Mouse (Mus musculus) liver, embryonic 15.5 days (tissue): Measurements from ENCODE around the gene Maged1. TPM values are rescaled to one million over a fixed set of nuclear protein-coding genes. Genes with fewer than 3 reads are reported as not detected.

Experiments used
- ATAC-seq: fragments of 200-750 bp; cut with Nextera tagmentation; 2 replicates; pipeline ENCODE4 v1.8.0; 2017; ENCODE audit warnings: moderate number of reproducible peaks, mild to moderate bottlenecking, moderate library complexity; ENCODE audit not compliant: insufficient read depth
- H3K27ac ChIP-seq: fragments of 300-500 bp; sonication (generic); replicated peaks from 2 replicates; pipeline ENCODE4 v1.5.1; 2015; ENCODE audit warnings: mild to moderate bottlenecking, inconsistent platforms
- H3K27me3 ChIP-seq: fragments of 300-500 bp; sonication (generic); 2 replicates; pipeline ENCODE4 v1.6.1; 2015; ENCODE audit warnings: mild to moderate bottlenecking, inconsistent platforms
- H3K36me3 ChIP-seq: fragments of 300-500 bp; sonication (generic); replicated peaks from 2 replicates; pipeline ENCODE4 v1.6.1; 2015; ENCODE audit warnings: moderate library complexity, mild to moderate bottlenecking, inconsistent platforms
- H3K4me1 ChIP-seq: fragments of 300-500 bp; sonication (generic); replicated peaks from 2 replicates; pipeline ENCODE4 v1.6.1; 2015; ENCODE audit warnings: inconsistent platforms
- H3K4me2 ChIP-seq: fragments of 300-500 bp; sonication (generic); 2 replicates; pipeline ENCODE4 v1.6.1; 2015; ENCODE audit warnings: moderate library complexity, mild to moderate bottlenecking, inconsistent platforms
- H3K4me3 ChIP-seq: fragments of 300-500 bp; sonication (generic); replicated peaks from 2 replicates; pipeline ENCODE4 v1.5.1; 2015; ENCODE audit warnings: mild to moderate bottlenecking, inconsistent platforms
- H3K9ac ChIP-seq: fragments of 300-500 bp; sonication (generic); 2 replicates; pipeline ENCODE4 v1.6.1; 2015; ENCODE audit warnings: moderate library complexity, mild to moderate bottlenecking, inconsistent platforms
- H3K9me3 ChIP-seq: fragments of 300-500 bp; sonication (generic); replicated peaks from 2 replicates; pipeline ENCODE4 v1.6.1; 2016; ENCODE audit warnings: inconsistent platforms
- WGBS: fragments of 180-500 bp; shearing (Covaris S2); methylation state at CpG from one replicate; pipeline ENCODE4 v1.1.7; 2015; ENCODE audit warnings: mixed read lengths; ENCODE audit not compliant: insufficient replicate concordance; 5-methylcytosine and 5-hydroxymethylcytosine counted together
- polyA plus RNA-seq: library from polyadenylated mRNA; unstranded; fragments of >200 nt; fragmentation: Nextera tagmentation; extraction: Ambion mirVana; gene quantifications from 2 replicates; pipeline ENCODE4 v1.2.1, GENCODE M21; 2015

Maged1 gene
- polyA plus RNA-seq = 76.8 and 80.7 TPM in 2 replicates

DNA sequence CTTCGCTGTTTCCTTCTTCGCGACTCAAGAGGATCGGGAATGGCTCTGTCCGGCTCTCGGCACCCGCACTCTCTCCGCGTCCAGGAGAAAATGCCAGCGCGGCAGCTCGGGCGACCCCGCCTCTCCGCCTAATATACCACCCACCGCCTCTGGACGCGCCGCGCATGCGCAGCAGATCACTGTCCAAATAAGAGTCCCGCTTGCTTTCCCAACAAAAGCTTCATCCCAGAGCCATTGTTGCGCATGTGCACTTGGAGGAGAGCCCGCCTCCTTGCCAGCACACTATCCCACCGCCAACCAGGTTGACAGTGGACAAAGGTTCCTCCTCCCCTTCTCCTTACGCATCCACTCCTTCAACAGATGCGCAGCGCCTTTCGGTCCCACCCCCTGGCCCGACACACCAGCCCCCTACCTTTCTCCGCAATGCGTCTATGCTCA is at the start of gene Maged1:
Gene Maged1 (minus strand): TSS at position 226 of the 438 bp plus-strand sequence.
- Histone ChIP-seq H3K4me1 (0 out of 2 replicates have a peak, but pooled peaks cover 4% of the 10 kb centered on the region), H3K4me2 (peak within 1 kb of the TSS; percentile 75), H3K36me3 (no peaks in the 10 kb centered on the region), H3K9me3 (no peaks in the 10 kb centered on the region), H3K27me3 (peaks cover 37% of the 10 kb centered on the region), H3K9ac (peak within 1 kb of the TSS; percentile 48; the same call in 1 of the 2 replicates), H3K4me3 (peak within 1 kb of the TSS; percentile 61), H3K27ac (no peak within 1 kb of the TSS)
- peak; percentile 86 for ATAC-seq
- 18% methylated on average over 32 of the region's 32 CpGs for WGBS

DNA sequence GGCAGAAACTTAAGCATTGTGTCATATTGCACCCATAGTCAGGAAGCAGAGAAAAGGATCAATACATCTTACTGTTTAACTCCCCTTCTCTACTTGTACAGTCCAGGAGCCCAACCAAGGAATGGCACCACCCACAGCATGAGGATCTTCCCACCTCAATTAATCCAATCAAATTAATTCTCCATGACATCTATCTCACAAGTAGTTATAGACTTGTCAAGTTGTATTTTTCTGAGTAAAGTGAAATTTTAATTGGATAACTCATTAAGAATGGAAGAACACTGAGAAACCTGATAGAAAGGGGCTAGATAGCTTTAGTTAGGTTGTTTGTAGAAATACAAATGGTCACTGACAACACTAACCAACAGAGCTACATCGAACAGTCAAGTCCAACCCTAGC is 38.3 kb upstream of the Maged1 start:
- no peak for ATAC-seq

DNA sequence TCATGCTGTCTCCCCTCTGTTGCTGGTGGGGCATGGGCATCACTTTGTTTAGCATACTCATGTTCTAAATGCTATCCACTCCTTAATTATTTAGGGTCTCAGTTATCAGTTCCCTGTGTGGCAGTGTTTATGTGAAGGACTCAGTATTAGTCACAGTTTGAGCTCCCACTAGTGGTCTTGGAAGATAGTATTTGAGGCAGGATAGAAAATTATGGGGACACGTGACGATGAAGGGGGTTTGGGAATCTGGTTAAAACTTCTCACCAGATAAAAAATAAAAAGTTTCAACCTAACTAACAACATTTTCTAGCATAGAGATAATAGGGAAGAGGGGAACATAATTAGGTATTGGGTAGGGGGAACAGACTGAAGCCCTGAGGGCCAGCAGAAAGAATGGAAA is 22.8 kb upstream of the Maged1 start:
- H3K4me2 ChIP-seq = no peak overlapping the region
- no peaks in the 10 kb centered on the region for H3K4me1 ChIP-seq
- no peak overlapping the region for H3K27ac ChIP-seq
- no peak overlapping the region for H3K4me3 ChIP-seq
- H3K36me3 ChIP-seq = no peaks in the 10 kb centered on the region
- H3K27me3 ChIP-seq = peaks cover 4% of the 10 kb centered on the region; the same call in 1 of the 2 replicates
- 58% methylated on average over 2 of the region's 2 CpGs for WGBS
- no peak overlapping the region for H3K9ac ChIP-seq
- H3K9me3 ChIP-seq = no peaks in the 10 kb centered on the region
- ATAC-seq = no peak

More for the DNA sequence above, 38.3 kb upstream of the Maged1 start:
- Histone ChIP-seq H3K9me3 (no peaks in the 10 kb centered on the region), H3K4me3 (no peak overlapping the region), H3K4me2 (no peak overlapping the region), H3K27me3 (no peaks in the 10 kb centered on the region), H3K27ac (no peak overlapping the region), H3K36me3 (no peaks in the 10 kb centered on the region), H3K9ac (no peak overlapping the region), H3K4me1 (no peaks in the 10 kb centered on the region)
- 60% methylated on average over 1 of the region's 1 CpGs for WGBS

DNA sequence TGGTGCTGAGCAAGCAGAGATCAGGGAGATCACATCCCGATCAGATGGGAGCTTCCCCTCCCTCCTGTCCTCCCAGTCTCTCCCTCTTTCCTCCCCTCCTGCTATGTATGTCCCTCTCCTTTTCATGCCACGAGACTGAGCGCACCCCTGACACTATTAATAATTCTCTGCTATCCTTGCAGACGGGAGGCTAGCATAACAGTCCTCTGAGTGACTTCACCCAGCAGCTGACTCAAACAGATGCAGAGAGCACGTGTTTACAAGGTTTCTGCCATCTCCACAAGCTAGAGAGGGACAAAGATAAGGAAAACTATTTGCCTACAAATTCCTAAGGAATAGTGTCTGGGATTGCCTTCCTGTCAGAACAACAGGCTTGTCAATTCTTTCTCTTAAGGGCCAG is 20.4 kb upstream of the Maged1 start:
- Histone ChIP-seq H3K27ac (no peak overlapping the region), H3K4me1 (no peaks in the 10 kb centered on the region), H3K27me3 (peaks cover 4% of the 10 kb centered on the region; the same call in 1 of the 2 replicates), H3K4me2 (no peak overlapping the region), H3K9me3 (no peaks in the 10 kb centered on the region), H3K9ac (no peak overlapping the region), H3K4me3 (no peak overlapping the region), H3K36me3 (no peaks in the 10 kb centered on the region)
- ATAC-seq = no peak
- 28% methylated on average over 5 of the region's 5 CpGs for WGBS

DNA sequence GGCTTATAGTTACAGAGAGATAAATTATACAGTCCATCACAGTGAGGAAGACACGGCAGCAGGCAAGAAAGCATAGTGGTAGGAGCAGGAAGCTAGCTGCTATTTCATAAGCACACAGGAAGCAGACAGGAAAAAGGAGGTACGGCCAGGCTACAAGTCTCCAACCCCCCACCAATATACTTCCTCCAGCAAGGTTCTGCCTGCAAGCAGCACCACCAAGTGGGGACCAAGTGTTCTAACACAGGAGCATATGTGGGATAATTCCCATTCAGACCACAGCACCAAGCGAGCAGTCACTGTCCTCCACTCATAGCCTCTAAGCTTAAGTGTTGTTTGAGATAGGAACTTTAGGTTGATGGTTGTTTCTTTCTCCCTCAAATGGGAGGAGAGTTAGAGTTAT is 6.3 kb upstream of the Maged1 start:
- H3K9me3 ChIP-seq = no peaks in the 10 kb centered on the region
- H3K36me3 ChIP-seq = no peaks in the 10 kb centered on the region
- ATAC-seq = no peak
- H3K4me2 ChIP-seq = no peak overlapping the region
- no peak overlapping the region for H3K4me3 ChIP-seq
- 33% methylated on average over 3 of the region's 3 CpGs for WGBS
- H3K27ac ChIP-seq = no peak overlapping the region
- H3K4me1 ChIP-seq = no peaks in the 10 kb centered on the region
- peaks cover 9% of the 10 kb centered on the region; the same call in 1 of the 2 replicates for H3K27me3 ChIP-seq
- no peak overlapping the region for H3K9ac ChIP-seq

DNA sequence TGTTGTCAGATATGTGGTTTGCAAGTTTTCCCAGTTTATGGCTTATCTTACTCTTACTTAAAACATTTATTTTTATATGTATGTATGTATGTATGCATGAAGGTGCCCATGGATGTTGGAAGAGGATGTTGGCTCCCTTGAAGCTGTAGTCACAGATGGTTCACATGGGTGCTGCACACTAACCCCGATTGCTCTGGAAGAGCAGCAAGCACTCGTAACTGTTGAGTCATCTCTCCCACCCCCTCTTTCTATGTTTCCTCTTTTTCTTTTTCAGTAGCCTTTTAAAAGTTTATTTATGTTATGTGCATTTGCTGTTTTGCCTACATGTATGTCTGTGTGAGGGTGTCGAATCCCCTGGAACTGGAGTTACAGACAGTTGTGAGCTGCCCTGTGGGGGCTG is 4.0 kb upstream of the Maged1 start:
- no peaks in the 10 kb centered on the region for H3K4me1 ChIP-seq
- H3K4me2 ChIP-seq = no peak overlapping the region
- no peak for ATAC-seq
- WGBS = 43% methylated on average over 3 of the region's 3 CpGs
- no peak overlapping the region for H3K9ac ChIP-seq
- H3K4me3 ChIP-seq = no peak overlapping the region
- H3K36me3 ChIP-seq = no peaks in the 10 kb centered on the region
- no peaks in the 10 kb centered on the region for H3K9me3 ChIP-seq
- peaks cover 27% of the 10 kb centered on the region for H3K27me3 ChIP-seq
- no peak overlapping the region for H3K27ac ChIP-seq

DNA sequence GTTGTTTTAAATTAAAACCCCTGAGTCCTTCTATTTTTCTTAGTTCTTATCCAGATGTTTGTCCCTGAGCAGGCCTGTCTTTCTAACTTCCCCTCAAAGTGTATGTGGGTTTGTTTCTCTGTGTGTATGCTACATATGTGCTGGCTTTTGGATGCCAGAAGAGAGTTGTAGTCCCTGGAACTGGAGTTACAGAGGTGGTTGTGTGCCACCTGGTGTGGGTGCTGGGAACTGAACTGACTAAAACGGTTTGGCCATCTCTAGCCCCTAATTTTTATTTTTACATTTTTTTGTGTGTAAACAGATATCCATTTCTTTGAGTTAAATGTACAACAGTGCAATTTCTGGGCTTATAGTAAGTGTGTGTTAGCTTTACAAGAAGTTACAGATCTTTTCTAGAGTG is 3.0 kb upstream of the Maged1 start:
- no peak for ATAC-seq
- Histone ChIP-seq H3K9me3 (no peaks in the 10 kb centered on the region), H3K4me2 (no peak overlapping the region), H3K4me3 (no peak overlapping the region), H3K9ac (no peak overlapping the region), H3K4me1 (0 out of 2 replicates have a peak, but pooled peaks cover 4% of the 10 kb centered on the region), H3K36me3 (no peaks in the 10 kb centered on the region), H3K27ac (no peak overlapping the region), H3K27me3 (peaks cover 37% of the 10 kb centered on the region)
- 14% methylated on average over 1 of the region's 1 CpGs for WGBS

DNA sequence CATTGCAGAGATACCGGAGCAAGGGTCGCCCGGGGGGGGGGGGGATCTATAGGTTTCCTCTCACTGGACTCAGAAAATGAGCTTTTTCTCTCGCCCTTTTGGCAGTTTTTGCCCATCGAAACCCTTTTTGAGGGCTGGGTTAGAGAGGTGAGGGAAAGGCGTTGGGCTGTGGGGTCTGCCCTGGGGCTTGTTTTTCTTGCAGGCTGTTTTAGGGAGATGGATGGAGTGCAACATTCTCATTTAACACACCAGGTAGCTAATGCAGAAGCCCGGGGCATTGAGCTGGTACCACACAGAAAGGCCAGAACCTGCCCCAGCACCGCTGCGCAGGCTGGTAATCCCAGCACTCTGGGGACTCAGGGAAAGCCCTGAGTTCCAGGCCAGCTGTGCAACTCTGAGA is 593 bp upstream of the Maged1 start:
- no peak overlapping the region; the same call in 1 of the 2 replicates for H3K9ac ChIP-seq
- H3K4me1 ChIP-seq = 0 out of 2 replicates have a peak, but pooled peaks cover 4% of the 10 kb centered on the region
- no peaks in the 10 kb centered on the region for H3K36me3 ChIP-seq
- no peak for ATAC-seq
- WGBS = 33% methylated on average over 9 of the region's 9 CpGs
- H3K4me3 ChIP-seq = peak overlapping the region; percentile 61
- peaks cover 37% of the 10 kb centered on the region for H3K27me3 ChIP-seq
- no peaks in the 10 kb centered on the region for H3K9me3 ChIP-seq
- H3K4me2 ChIP-seq = peak overlapping the region; percentile 75
- H3K27ac ChIP-seq = no peak overlapping the region

DNA sequence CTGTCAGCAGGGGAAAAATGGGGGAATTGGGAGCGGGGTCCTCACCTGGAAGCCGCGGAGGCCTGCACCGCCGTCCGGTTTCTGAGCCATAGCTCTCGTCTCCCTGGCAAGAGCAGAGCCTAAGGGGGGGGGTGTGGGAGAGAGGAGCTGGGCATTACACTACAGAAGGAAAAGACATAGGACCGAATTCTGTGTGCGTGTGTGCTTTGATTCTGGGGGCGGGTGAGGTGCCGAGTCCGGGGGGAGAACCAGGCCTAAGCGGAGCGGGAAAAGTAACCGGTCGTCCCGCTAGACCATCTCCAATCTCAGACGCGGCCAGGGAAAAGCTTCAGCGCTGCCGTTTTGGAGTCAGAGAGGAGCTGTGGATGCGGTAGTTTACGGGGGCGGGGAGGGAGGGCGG is 737 bp downstream of the Maged1 start:
- H3K4me1 ChIP-seq = 0 out of 2 replicates have a peak, but pooled peaks cover 4% of the 10 kb centered on the region
- H3K27ac ChIP-seq = no peak overlapping the region
- H3K36me3 ChIP-seq = no peaks in the 10 kb centered on the region
- WGBS = 18% methylated on average over 25 of the region's 25 CpGs
- H3K9ac ChIP-seq = peak overlapping the region; percentile 48; the same call in 1 of the 2 replicates
- no peaks in the 10 kb centered on the region for H3K9me3 ChIP-seq
- ATAC-seq = no peak
- H3K4me3 ChIP-seq = peak overlapping the region; percentile 61
- peaks cover 37% of the 10 kb centered on the region for H3K27me3 ChIP-seq
- peak overlapping the region; percentile 75 for H3K4me2 ChIP-seq

DNA sequence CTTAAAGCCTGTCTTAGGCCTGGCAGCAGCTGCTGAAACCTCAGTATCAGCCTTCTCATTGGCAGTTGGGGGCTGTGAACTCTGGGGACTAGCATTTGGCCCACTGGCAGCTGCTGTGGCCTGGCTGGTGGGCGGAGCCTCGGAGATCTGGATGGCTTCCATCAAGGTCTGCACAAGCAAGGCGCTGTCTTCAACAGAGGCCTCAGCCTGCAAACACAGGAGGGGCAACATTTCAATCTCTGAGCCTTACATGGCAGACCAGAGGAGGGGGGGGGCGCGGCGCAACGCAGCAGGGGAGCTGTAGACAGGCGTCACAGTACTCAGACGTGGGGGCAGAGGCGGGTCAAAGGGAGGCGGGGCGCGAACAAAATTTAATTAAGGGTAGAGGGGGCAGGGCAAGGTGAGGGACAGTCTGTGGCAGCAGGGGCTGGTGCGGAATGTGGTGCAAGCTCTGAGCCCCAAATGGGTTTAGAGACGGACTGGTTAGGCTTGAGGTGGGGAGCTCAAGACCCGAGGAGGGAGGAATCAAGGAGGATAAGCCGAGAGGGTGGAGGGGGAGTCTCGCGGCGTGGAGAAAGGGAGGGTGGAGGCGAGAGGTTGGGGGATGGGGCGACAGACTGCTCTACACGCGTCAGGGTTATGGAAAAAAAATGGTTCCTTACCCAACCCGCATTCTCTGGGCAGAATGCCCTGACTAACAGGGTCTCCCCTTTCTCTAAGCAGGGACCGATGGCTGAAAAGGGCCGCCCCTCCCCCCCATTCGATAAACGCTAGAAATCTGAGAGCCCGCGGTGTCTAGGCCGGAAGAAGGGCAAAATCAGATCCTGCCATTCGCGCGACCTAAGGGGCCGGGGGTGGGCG is 1.4 kb downstream of the Maged1 start:
- ATAC-seq = peak; percentile 3; the same call in 1 of the 2 replicates
- WGBS = 21% methylated on average over 36 of the region's 37 CpGs
- peak overlapping the region; percentile 48; the same call in 1 of the 2 replicates for H3K9ac ChIP-seq
- peaks cover 37% of the 10 kb centered on the region for H3K27me3 ChIP-seq
- peak overlapping the region; percentile 75 for H3K4me2 ChIP-seq
- no peaks in the 10 kb centered on the region for H3K9me3 ChIP-seq
- H3K4me3 ChIP-seq = peak overlapping the region; percentile 61
- H3K4me1 ChIP-seq = 0 out of 2 replicates have a peak, but pooled peaks cover 4% of the 10 kb centered on the region
- no peak overlapping the region for H3K27ac ChIP-seq
- peaks cover 5% of the 10 kb centered on the region; the same call in 1 of the 2 replicates for H3K36me3 ChIP-seq

DNA sequence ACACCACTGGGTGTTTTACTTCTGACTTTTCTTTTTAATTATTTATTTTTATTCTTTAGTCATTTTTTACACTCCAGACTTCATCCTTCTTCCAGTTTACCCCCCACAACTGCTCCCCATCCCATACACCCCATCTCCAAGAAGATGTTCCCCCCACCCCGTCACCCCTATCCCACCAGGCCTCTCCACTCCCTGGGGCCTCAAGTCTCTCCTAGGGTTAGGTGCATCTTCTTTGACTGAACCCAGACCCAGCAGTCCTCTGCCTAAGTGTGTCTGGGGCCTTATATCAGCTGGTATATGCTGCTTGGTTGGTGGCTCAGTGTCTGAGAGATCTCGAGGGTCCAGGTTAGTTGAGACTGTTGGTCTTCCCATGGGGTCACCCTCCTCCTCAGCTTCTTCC is 7.6 kb downstream of the Maged1 start:
- Histone ChIP-seq H3K9ac (no peak overlapping the region), H3K4me2 (no peak overlapping the region), H3K27me3 (no peaks in the 10 kb centered on the region), H3K9me3 (no peaks in the 10 kb centered on the region), H3K36me3 (peaks cover 5% of the 10 kb centered on the region; the same call in 1 of the 2 replicates), H3K27ac (no peak overlapping the region), H3K4me3 (no peak overlapping the region), H3K4me1 (peaks cover 11% of the 10 kb centered on the region)
- 53% methylated on average over 2 of the region's 2 CpGs for WGBS
- no peak for ATAC-seq
